Mouse (Mus musculus) midbrain, embryonic 12.5 days (tissue): ENCODE results near the gene P2ry10. TPM values are rescaled to one million over a fixed set of nuclear protein-coding genes. Genes with fewer than 3 reads are reported as not detected.

ENCODE experiments used
- ATAC-seq: fragments of 200-750 bp; cut with Nextera tagmentation; 2 replicates; pipeline ENCODE4 v1.8.0; 2017; ENCODE audit warnings: low read depth, moderate TSS enrichment, moderate library complexity; ENCODE audit not compliant: low FRiP score
- H3K27ac ChIP-seq: fragments of 300-500 bp; sonication (generic); replicated peaks from 2 replicates; pipeline ENCODE4 v1.5.1; 2016; ENCODE audit warnings: mild to moderate bottlenecking
- H3K27me3 ChIP-seq: fragments of 300-500 bp; sonication (generic); 2 replicates; pipeline ENCODE4 v1.6.1; 2016; ENCODE audit warnings: mild to moderate bottlenecking
- H3K36me3 ChIP-seq: fragments of 300-500 bp; sonication (generic); 2 replicates; pipeline ENCODE4 v1.6.1; 2016
- H3K4me1 ChIP-seq: fragments of 300-500 bp; sonication (generic); 2 replicates; pipeline ENCODE4 v1.6.1; 2016
- H3K4me2 ChIP-seq: fragments of 300-500 bp; sonication (generic); replicated peaks from 2 replicates; pipeline ENCODE4 v1.6.1; 2016; ENCODE audit warnings: mild to moderate bottlenecking, moderate library complexity
- H3K4me3 ChIP-seq: fragments of 300-500 bp; sonication (generic); 2 replicates; pipeline ENCODE4 v1.5.1; 2016; ENCODE audit warnings: mild to moderate bottlenecking
- H3K9ac ChIP-seq: fragments of 300-500 bp; sonication (generic); replicated peaks from 2 replicates; pipeline ENCODE4 v1.6.1; 2016; ENCODE audit warnings: mild to moderate bottlenecking, moderate library complexity
- H3K9me3 ChIP-seq: fragments of 300-500 bp; sonication (generic); 2 replicates; pipeline ENCODE4 v1.6.1; 2016; ENCODE audit warnings: mild to moderate bottlenecking
- WGBS: fragments of 180-500 bp; shearing (Covaris S2); methylation state at CpG from one replicate; pipeline ENCODE4 v1.1.7; 2016; 5-methylcytosine and 5-hydroxymethylcytosine counted together
- polyA plus RNA-seq: library from polyadenylated mRNA; unstranded; fragments of >200 nt; fragmentation: Nextera tagmentation; extraction: Ambion mirVana; gene quantifications from 2 replicates; pipeline ENCODE4 v1.2.1, GENCODE M21; 2016

Gene P2ry10
- polyA plus RNA-seq, 1 experiment from 2014 or later, result not detected

DNA sequence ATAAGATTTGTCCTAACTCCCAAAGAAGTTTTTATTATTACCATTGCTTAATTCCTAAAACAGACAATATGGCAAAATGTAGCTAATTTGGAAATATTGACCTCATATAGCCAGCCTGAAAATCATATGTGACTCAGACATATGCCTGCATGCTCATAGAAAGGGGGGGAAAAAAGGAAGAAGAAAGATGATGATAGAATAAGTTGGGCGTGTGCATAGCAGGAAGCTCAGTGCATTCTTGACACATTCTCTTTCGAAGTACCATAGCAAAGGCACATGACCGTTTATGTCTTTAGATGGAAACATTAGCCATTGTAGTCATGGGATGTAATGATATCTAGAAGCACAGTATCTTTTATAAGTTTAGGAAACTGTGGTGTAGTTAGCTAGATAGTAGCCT lies 60.4 kb downstream of the P2ry10 start, which contains the start of gene P2ry10b:
Gene P2ry10b (plus strand): TSS at position 247 of the 400 bp plus-strand sequence.
- WGBS, result 89% methylated on average over 3 of the region's 3 CpGs

DNA sequence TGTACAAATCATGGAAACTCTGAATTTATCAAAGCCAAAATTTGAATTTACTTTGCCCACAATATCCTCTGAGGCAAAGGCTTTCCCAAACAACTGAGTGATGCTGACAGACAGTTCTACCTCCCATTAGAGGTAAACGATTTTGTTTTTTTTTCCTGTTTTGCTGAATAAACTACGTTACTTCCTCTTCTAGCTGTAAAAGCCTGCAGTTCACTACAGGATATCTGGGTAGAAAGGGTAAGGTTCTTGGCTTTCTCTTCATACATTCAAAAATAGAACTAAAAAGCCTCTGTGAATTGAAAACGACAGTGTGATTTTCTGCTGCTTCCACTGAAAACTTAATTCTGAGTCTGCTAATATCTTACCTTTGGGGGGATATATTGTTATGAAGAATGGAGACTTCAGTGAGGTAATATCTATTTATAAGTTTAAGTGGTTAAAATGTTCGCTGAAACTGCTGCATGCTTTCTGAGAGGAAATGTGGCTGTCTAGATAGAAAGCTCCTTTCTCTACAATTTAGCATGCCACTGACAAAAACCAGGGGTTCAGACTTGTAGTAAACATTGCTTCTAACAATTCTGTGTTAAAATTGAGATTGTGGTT lies 61.2 kb downstream of the P2ry10 start:
- Histone ChIP-seq H3K9me3 (no peaks in the 10 kb centered on the region), H3K36me3 (no peaks in the 10 kb centered on the region), H3K9ac (no peak overlapping the region), H3K4me3 (no peak overlapping the region), H3K4me1 (no peaks in the 10 kb centered on the region), H3K27me3 (no peaks in the 10 kb centered on the region; the same call in 1 of the 2 replicates), H3K27ac (no peak overlapping the region), H3K4me2 (no peak overlapping the region)
- 69% methylated on average over 4 of the region's 4 CpGs for WGBS
- ATAC-seq, result no peak

More for the DNA sequence above, 60.4 kb downstream of the P2ry10 start, which contains the start of gene P2ry10b:
- no peak within 1 kb of the TSS for H3K4me3 ChIP-seq
- no peak within 1 kb of the TSS for H3K27ac ChIP-seq
- no peaks in the 10 kb centered on the region; the same call in 1 of the 2 replicates for H3K27me3 ChIP-seq
- H3K9ac ChIP-seq, result no peak within 1 kb of the TSS
- H3K4me2 ChIP-seq, result no peak within 1 kb of the TSS
- ATAC-seq, result no peak
- no peaks in the 10 kb centered on the region for H3K4me1 ChIP-seq
- H3K9me3 ChIP-seq, result no peaks in the 10 kb centered on the region
- H3K36me3 ChIP-seq, result no peaks in the 10 kb centered on the region

DNA sequence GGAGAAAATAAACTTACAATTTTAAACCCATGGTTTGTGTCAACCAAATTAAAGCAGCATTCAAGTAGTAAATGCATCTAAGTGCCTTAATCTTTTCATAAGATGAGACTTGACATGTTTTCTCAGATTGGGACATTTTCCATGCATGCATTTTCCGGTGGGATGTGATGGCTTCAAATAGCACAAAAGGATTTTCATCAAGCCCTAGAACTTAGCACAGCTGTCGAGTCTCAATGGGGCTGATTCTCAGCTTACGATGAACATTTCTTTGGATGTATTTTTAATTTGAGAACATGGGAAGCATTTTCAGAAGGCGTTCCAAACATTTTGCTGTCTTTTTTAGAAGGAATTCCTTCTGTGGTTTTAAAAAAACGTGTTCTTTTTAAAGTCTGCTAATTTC lies 61.7 kb downstream of the P2ry10 start:
- H3K9me3 ChIP-seq, result no peaks in the 10 kb centered on the region
- H3K27me3 ChIP-seq, result no peaks in the 10 kb centered on the region; the same call in 1 of the 2 replicates
- no peak for ATAC-seq
- no peak overlapping the region for H3K9ac ChIP-seq
- no peak overlapping the region for H3K4me3 ChIP-seq
- no peak overlapping the region for H3K4me2 ChIP-seq
- H3K4me1 ChIP-seq, result no peaks in the 10 kb centered on the region
- 42% methylated on average over 5 of the region's 5 CpGs for WGBS
- H3K27ac ChIP-seq, result no peak overlapping the region
- H3K36me3 ChIP-seq, result no peaks in the 10 kb centered on the region

DNA sequence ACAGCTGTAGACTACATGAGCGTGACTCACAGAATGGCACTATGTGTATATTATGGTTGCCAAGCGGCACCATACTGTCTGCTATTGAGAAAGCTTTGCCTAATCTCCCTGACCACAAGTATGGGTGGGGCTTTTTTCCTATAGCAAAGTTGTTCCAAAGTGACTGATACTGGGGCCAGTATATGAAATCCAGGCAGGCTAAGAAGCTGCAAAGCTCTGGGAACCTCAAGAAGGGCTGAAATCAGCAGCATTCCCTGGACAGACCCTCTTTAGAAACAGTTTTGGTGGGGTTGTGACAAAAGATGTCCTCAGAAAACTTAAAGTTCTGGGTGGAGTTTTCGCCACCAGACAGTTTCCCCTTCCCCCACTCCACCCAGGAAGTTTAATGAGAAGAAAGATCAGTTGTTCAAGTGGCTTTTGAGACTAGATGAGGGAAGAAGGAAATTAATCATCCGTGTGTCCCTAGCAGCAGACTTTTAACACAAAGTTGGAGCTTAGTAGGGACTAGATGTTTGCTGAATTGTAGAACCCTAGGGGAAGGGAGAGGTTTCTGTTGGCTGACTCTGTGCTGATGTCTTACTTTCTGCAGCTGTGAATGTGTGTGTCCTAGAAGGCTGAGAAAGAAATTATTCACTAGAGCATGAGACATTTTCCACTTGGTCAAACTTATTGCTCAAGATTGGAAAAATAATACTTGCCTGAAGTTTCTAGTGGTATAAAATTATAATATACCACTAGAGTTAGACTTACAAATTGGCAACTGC lies 62.6 kb downstream of the P2ry10 start:
- H3K27ac ChIP-seq, result no peak overlapping the region
- H3K9ac ChIP-seq, result no peak overlapping the region
- WGBS, result 52% methylated on average over 4 of the region's 4 CpGs
- H3K4me2 ChIP-seq, result no peak overlapping the region
- no peaks in the 10 kb centered on the region for H3K9me3 ChIP-seq
- H3K36me3 ChIP-seq, result no peaks in the 10 kb centered on the region
- H3K4me1 ChIP-seq, result no peaks in the 10 kb centered on the region
- ATAC-seq, result no peak
- H3K27me3 ChIP-seq, result no peaks in the 10 kb centered on the region; the same call in 1 of the 2 replicates
- H3K4me3 ChIP-seq, result no peak overlapping the region

Other genes with a start within 250 kb of the P2ry10 start
- gene Rtl3, start 247.8 kb upstream of the P2ry10 start, polyA plus RNA-seq, result 4.0 and 11.6 TPM in 2 replicates
- 14.0 and 15.0 TPM in 2 replicates for gene Lpar4, start 167.9 kb upstream of the P2ry10 start, polyA plus RNA-seq
- 0.42 and 0.47 TPM in 2 replicates for gene P2ry10b, start 60.4 kb downstream of the P2ry10 start, polyA plus RNA-seq
- gene Gpr174, start 167.4 kb downstream of the P2ry10 start, polyA plus RNA-seq, result 0.14 TPM in 1 of 2 replicates, not detected in the other